Mouse (Mus musculus): Measurements from ENCODE around the gene Tcp11l2.

- TF ChIP-seq GATA1 (IDR thresholded peaks at IDR 0.05; ENCODE audit: borderline replicate concordance, low read length), result no peak
- no peak for TF ChIP-seq FLI1 (IDR thresholded peaks at IDR 0.05; ENCODE audit: low read length)
Observed at GRCm38 (mm10) chr10:84597127-84597785, 20.8 kb downstream of the Tcp11l2 start.
